Mouse (Mus musculus) lung, embryonic 15.5 days (tissue): ENCODE results near the gene Ten1. TPM values are rescaled to one million over a fixed set of nuclear protein-coding genes. Genes with fewer than 3 reads are reported as not detected.

Source experiments
- ATAC-seq: fragments of 200-750 bp; cut with Nextera tagmentation; 2 replicates; pipeline ENCODE4 v1.8.0; 2017; ENCODE audit warnings: moderate number of reproducible peaks, borderline replicate concordance; ENCODE audit not compliant: low FRiP score, low TSS enrichment; ENCODE audit errors: extremely low read depth
- H3K27ac ChIP-seq: fragments of 300-500 bp; sonication (generic); 2 replicates; pipeline ENCODE4 v1.5.1; 2015; ENCODE audit warnings: moderate library complexity, mild to moderate bottlenecking, inconsistent platforms
- H3K27me3 ChIP-seq: fragments of 300-500 bp; sonication (generic); 2 replicates; pipeline ENCODE4 v1.6.1; 2015; ENCODE audit warnings: inconsistent platforms
- H3K36me3 ChIP-seq: fragments of 300-500 bp; sonication (generic); 2 replicates; pipeline ENCODE4 v1.6.1; 2015; ENCODE audit warnings: inconsistent platforms
- H3K4me1 ChIP-seq: fragments of 300-500 bp; sonication (generic); 2 replicates; pipeline ENCODE4 v1.6.1; 2015; ENCODE audit warnings: inconsistent platforms
- H3K4me2 ChIP-seq: fragments of 300-500 bp; sonication (generic); 2 replicates; pipeline ENCODE4 v1.6.1; 2015; ENCODE audit warnings: inconsistent platforms, mild to moderate bottlenecking, moderate library complexity
- H3K4me3 ChIP-seq: fragments of 300-500 bp; sonication (generic); 2 replicates; pipeline ENCODE4 v1.5.1; 2015; ENCODE audit warnings: mild to moderate bottlenecking, inconsistent platforms
- H3K9ac ChIP-seq: fragments of 300-500 bp; sonication (generic); 2 replicates; pipeline ENCODE4 v1.6.1; 2015; ENCODE audit warnings: inconsistent platforms
- H3K9me3 ChIP-seq: fragments of 300-500 bp; sonication (generic); 2 replicates; pipeline ENCODE4 v1.6.1; 2016; ENCODE audit warnings: inconsistent platforms
- WGBS: fragments of 180-500 bp; shearing (Covaris S2); methylation state at CpG from one replicate; pipeline ENCODE4 v1.1.7; 2015; 5-methylcytosine and 5-hydroxymethylcytosine counted together
- polyA plus RNA-seq: library from polyadenylated mRNA; unstranded; fragments of >200 nt; fragmentation: Nextera tagmentation; extraction: Ambion mirVana; gene quantifications from 2 replicates; pipeline ENCODE4 v1.2.1, GENCODE M21; 2015

The Ten1 gene
- polyA plus RNA-seq, 1 experiment from 2014 or later: 77.5 TPM

DNA sequence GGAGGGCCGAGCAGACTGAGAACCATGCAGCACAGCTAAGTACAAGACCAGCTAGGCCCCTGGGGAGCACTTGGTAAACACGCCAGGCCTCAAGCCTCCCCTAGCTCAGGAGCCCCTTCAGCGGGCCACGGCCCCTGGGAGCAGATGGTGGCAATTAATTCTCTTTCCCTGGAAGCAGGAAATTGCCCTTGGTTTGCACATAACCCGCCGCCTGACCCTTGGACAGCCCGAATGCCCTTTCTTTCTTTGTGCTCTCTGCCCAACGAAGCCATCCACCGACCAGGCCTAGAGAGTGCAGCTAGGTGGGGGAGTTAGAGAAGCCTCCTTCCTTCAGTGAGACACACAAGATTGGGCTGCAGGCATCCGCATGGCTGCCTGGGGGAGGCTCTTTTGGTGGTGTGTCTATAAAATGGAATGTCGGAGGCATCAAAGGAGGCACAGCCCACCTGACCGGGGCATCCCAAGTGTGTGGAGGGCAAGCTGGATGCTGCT is 43.1 kb downstream of the Ten1 start:
- Histone ChIP-seq H3K36me3 (peaks cover 29% of the 10 kb centered on the region), H3K27ac (no peak overlapping the region), H3K4me2 (no peak overlapping the region), H3K4me3 (no peak overlapping the region), H3K9me3 (no peaks in the 10 kb centered on the region), H3K27me3 (peaks cover 20% of the 10 kb centered on the region; the same call in 1 of the 2 replicates), H3K9ac (no peak overlapping the region), H3K4me1 (peaks cover 6% of the 10 kb centered on the region; the same call in 1 of the 2 replicates)
- 58% methylated on average over 12 of the region's 12 CpGs for WGBS
- ATAC-seq: no peak

DNA sequence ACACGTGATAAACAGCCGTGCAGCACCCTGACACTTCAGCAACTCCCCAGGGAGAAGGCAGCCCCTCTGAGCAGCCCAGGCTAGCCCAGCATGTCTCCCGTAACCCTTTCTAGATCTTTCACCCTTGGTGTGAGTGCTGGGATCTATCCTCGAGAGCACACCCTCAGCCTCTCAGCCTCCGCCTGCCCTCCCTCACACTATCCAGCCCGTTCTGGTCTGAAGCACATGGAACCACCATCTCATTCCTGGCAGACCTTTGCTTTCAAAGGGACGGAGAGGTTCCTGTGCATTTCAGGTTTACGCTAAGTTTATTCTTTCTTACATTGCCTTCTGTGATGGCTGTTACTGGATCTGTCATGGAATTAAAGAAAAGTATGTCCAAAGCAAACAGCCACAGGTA is 45.9 kb downstream of the Ten1 start:
- WGBS: 79% methylated on average over 8 of the region's 8 CpGs
- no peak for ATAC-seq
- H3K4me2 ChIP-seq: no peak overlapping the region
- H3K9ac ChIP-seq: no peak overlapping the region
- H3K4me1 ChIP-seq: peaks cover 3% of the 10 kb centered on the region; the same call in 1 of the 2 replicates
- H3K4me3 ChIP-seq: no peak overlapping the region
- H3K36me3 ChIP-seq: peaks cover 57% of the 10 kb centered on the region
- no peaks in the 10 kb centered on the region for H3K9me3 ChIP-seq
- no peak overlapping the region for H3K27ac ChIP-seq
- no peaks in the 10 kb centered on the region for H3K27me3 ChIP-seq

DNA sequence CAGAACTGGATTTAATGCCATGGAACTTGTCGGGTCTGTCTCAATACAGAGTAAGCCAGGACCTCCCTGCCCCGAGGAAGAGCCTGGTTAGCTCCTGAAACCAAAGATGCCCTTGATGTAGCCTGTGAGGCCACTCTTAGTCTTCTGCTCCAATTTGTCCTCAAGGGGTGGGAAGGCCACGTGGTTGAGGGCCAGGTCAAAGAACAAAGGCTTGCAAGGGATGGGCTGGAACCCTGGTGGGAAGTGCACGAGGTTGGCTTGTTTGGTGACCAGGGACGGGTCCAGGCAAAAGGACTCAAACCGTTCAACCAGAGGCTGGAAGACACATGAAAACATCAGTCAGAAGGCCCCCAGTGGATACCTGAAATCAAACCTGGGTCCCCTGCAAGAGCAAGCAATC is 47.0 kb downstream of the Ten1 start:
- no peaks in the 10 kb centered on the region for H3K27me3 ChIP-seq
- H3K4me3 ChIP-seq: no peak overlapping the region
- no peak for ATAC-seq
- no peak overlapping the region for H3K27ac ChIP-seq
- H3K9ac ChIP-seq: no peak overlapping the region
- H3K4me2 ChIP-seq: no peak overlapping the region
- 76% methylated on average over 6 of the region's 6 CpGs for WGBS
- H3K4me1 ChIP-seq: no peaks in the 10 kb centered on the region
- no peaks in the 10 kb centered on the region for H3K9me3 ChIP-seq
- H3K36me3 ChIP-seq: peaks cover 67% of the 10 kb centered on the region

DNA sequence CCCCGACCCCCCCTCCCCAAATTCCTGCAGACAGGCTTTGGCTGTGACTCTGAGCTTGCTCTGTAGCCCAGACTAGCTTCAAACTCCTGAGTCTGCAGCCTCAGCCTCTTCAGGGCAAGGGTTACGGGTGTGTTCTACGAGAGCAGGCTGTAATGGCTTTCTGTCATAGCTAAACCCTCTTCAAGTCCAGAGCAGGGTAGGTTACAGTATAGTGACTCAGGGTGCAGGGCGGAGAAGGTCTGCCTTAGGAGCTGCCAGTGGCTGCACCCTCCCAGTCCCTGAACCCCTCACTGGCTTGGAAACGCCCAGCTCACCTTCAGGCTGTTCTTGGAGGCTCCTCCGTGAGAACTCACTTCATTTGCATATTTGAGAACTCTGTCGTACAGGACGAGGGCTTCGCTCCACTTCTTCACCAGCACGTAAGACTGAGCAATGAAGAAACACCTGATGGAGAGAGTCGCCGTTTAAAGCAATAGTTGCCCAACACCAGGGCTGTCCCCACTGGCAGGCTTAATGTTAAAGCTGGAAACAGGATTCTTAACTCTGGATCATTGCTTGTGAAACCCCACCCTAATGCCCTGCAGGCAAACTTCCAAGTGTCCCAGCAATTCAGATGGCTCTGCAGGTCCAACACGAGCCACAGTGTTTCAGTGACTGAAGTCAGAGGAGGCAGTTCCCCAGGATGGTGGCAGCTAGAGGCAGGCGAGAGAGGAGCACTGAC is 49.0 kb downstream of the Ten1 start:
- WGBS: 77% methylated on average over 14 of the region's 14 CpGs
- no peak overlapping the region for H3K4me3 ChIP-seq
- no peak overlapping the region for H3K4me2 ChIP-seq
- H3K27me3 ChIP-seq: no peaks in the 10 kb centered on the region
- no peak overlapping the region for H3K9ac ChIP-seq
- no peaks in the 10 kb centered on the region for H3K4me1 ChIP-seq
- peaks cover 88% of the 10 kb centered on the region for H3K36me3 ChIP-seq
- H3K27ac ChIP-seq: no peak overlapping the region
- no peaks in the 10 kb centered on the region for H3K9me3 ChIP-seq
- ATAC-seq: no peak

DNA sequence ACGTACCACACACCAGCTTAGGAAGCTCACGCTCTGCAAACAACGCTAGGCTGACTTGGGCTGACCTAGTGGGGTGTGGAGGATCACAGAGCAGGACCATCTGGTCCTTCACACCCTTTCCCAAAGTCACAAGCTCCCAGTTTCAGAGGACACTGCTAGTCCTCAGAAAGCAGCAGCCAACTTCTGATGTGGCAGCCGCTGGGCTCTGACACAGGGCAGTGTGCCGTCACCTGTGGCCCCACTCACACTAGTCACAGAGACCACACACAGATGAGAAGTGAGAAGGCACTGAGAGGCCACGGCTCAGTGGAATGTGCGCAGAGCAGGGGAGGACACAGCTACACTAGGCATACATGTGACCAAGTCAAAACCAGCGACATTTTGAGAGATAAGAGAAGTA is 52.2 kb downstream of the Ten1 start:
- Histone ChIP-seq H3K4me2 (no peak overlapping the region), H3K9ac (no peak overlapping the region), H3K4me1 (peaks cover 11% of the 10 kb centered on the region; the same call in 1 of the 2 replicates), H3K9me3 (no peaks in the 10 kb centered on the region), H3K27ac (no peak overlapping the region), H3K36me3 (peaks cover 93% of the 10 kb centered on the region), H3K4me3 (no peak overlapping the region), H3K27me3 (no peaks in the 10 kb centered on the region)
- no peak for ATAC-seq
- WGBS: 78% methylated on average over 8 of the region's 8 CpGs

DNA sequence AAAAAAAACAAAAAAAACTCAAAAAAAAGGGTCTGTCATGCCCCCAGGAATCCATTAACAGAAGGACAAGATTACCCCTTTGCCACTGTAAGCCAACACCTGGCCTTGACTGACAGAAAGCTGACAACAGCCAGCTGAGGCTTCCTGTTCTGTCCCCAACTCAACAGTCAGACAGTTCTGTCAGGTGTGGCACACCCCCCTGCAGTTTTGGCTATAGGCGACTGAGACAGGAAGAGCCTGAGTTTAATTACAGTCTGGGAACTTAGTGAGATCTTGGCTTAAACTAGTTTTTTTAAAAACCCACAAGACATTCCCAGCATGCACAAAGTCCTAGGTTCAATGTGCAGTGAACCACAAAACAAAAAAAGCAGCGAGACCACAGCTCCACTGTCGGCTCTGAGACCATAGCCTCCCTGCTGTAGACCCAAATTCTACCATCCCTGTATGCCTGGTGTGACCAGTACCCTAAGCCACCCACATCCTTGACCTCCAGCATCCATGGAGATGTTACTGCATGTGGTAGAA is 54.5 kb downstream of the Ten1 start:
- H3K27ac ChIP-seq: no peak overlapping the region
- no peak for ATAC-seq
- H3K4me2 ChIP-seq: no peak overlapping the region
- no peak overlapping the region for H3K4me3 ChIP-seq
- peaks cover 11% of the 10 kb centered on the region; the same call in 1 of the 2 replicates for H3K4me1 ChIP-seq
- H3K36me3 ChIP-seq: peaks cover 88% of the 10 kb centered on the region
- 87% methylated on average over 3 of the region's 3 CpGs for WGBS
- no peaks in the 10 kb centered on the region for H3K9me3 ChIP-seq
- no peaks in the 10 kb centered on the region for H3K27me3 ChIP-seq
- H3K9ac ChIP-seq: no peak overlapping the region

DNA sequence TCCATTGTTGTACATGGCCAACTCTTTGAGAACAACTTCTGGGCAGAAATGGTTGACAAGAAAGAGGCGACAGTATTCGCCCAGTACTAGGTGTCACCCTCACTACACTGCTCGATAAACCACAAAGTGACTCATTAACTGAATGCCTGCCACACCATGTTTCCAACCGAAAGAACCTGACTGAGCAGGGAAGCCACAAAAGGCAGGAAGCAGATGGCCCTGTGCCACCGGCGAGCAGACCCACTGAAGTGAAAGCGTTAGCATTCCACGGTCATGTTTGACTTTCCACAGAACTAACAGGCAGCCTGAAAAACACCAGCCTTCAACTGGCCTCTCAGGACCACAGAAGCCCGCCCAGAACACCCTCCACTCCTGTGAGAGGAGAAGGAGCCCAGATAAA is 56.0 kb downstream of the Ten1 start:
- Histone ChIP-seq H3K36me3 (peaks cover 85% of the 10 kb centered on the region), H3K4me1 (peaks cover 14% of the 10 kb centered on the region), H3K9me3 (no peaks in the 10 kb centered on the region), H3K27ac (peak overlapping the region; percentile 76), H3K27me3 (no peaks in the 10 kb centered on the region), H3K4me3 (no peak overlapping the region), H3K9ac (no peak overlapping the region), H3K4me2 (no peak overlapping the region)
- no peak for ATAC-seq
- WGBS: 61% methylated on average over 9 of the region's 9 CpGs

DNA sequence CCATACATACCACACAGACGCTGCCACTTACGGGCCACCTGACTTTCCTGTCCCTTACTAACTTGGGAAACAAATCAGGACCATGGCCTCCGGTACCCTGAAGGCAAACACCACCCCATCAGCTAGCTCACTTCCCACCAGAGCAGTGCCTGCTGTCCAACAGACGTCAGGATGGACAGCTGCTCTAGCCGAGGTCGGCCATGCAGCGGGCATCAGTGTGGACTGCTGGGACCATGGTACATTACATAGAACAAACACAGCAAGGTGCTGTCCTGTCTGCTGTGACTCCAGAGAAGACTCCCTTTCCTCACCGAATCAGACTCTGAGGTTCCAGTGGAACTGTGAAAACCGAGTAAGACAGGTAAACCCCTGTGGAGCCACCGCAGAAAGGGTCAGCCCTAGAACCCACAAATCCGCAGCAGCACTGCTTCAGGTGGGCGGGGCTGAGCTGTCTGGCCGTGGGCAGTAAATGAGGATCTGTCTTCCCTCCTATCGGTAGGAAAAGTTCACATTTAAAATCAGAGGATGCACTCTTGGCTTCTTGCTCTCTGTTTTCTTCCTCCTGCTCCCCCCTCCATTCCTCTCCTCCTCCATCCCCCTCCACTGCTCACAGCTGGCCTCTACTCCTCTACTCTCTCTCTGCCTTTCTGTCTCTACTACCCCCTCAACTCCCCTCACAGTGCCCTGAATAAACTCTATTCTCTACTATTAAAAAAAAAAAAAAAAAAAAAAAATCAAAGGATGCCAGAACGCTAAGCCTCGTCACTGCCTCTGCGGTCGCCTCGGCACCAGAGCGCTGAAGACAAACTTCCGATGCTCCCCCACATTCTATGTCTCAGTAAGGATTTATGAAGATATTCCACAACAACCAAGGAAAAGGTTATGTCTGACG is 56.7 kb downstream of the Ten1 start:
- Histone ChIP-seq H3K27ac (peak overlapping the region; percentile 76), H3K9ac (no peak overlapping the region), H3K27me3 (no peaks in the 10 kb centered on the region), H3K4me2 (no peak overlapping the region), H3K4me1 (peaks cover 16% of the 10 kb centered on the region), H3K4me3 (no peak overlapping the region), H3K9me3 (no peaks in the 10 kb centered on the region), H3K36me3 (peaks cover 84% of the 10 kb centered on the region)
- 76% methylated on average over 22 of the region's 22 CpGs for WGBS
- ATAC-seq: no peak

DNA sequence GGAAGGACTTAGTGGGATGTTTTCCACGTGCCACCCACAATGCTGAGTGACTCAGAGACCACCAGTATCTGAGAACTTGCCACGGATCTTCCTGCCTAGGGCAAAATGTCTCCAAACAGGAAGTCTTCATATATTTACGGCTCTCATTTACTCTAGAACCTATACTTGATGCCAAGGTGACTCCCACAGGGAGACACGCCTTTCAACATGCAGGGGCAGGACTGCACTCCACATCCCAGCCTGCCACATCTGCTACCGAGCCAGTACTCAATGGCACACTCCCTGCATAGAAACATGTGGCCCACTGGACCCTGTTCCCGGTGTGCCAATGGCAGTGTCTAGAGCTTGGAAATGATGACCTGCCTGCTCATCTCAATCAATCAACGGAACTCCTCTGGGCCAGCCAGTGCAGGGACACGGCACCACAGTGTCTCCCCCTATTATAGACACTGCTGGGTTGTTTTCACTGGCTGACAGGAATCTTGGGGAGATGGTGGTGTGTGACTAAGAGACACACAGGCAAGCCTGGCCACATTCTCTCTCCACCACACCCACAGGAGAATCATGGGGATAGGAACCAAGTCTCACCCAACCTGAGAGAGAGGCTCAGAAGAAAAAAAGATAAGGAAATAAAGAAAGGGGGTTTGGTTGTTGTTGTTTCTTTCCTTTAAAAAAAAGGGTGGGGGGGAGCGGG is 57.5 kb downstream of the Ten1 start:
- Histone ChIP-seq H3K9ac (no peak overlapping the region), H3K4me3 (no peak overlapping the region), H3K27me3 (no peaks in the 10 kb centered on the region), H3K27ac (no peak overlapping the region), H3K4me2 (no peak overlapping the region), H3K4me1 (peaks cover 16% of the 10 kb centered on the region), H3K36me3 (peaks cover 84% of the 10 kb centered on the region), H3K9me3 (no peaks in the 10 kb centered on the region)
- ATAC-seq: no peak
- 78% methylated on average over 9 of the region's 9 CpGs for WGBS

DNA sequence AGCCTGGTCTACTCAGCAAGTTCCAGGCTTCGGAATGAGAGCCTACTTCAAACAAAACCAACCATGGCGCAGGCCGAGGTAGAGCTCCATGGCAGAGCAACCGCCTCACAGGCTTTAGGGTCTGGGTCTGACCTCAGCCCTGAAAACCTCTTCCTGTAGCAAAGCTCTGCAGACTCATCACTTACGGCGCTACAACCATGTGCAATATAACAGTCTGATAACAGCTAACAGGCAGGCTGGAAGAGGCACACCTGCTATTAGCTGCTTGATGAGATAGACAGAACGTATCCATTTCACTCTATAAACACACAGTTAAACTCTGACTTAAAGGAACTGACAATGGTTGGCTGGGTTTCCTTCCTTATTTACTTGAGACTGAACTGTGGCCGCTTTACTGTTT is 60.8 kb downstream of the Ten1 start:
- WGBS: 84% methylated on average over 8 of the region's 8 CpGs

DNA sequence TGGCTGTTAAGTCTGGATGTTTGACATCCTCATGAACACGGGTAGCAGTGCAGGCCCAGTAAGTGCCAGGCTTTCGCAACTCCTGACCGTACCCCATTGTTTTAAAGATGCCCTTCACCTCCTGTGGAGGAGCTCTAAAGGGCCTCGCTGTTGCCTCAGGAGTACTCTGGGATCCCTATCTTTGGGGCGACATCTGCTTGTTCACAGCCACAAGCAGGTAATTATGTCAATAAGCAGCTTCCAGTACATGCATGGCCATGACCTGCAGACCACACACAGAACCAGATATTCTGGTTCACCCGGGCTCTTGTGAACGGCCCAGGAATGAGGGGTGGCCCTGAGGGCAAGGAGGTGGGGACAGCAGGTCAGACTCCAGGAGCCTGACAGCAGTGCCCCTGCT is 61.6 kb downstream of the Ten1 start:
- Histone ChIP-seq H3K9me3 (no peaks in the 10 kb centered on the region), H3K36me3 (peaks cover 84% of the 10 kb centered on the region), H3K27me3 (no peaks in the 10 kb centered on the region), H3K27ac (peak overlapping the region; percentile 53), H3K4me3 (no peak overlapping the region), H3K9ac (no peak overlapping the region), H3K4me2 (no peak overlapping the region), H3K4me1 (peaks cover 7% of the 10 kb centered on the region)
- 58% methylated on average over 7 of the region's 7 CpGs for WGBS
- peak; percentile 51; the same call in 1 of the 2 replicates for ATAC-seq

More for the DNA sequence above, 60.8 kb downstream of the Ten1 start:
- ATAC-seq: no peak
- Histone ChIP-seq H3K27ac (no peak overlapping the region), H3K9ac (no peak overlapping the region), H3K9me3 (no peaks in the 10 kb centered on the region), H3K36me3 (peaks cover 85% of the 10 kb centered on the region), H3K27me3 (no peaks in the 10 kb centered on the region), H3K4me2 (no peak overlapping the region), H3K4me3 (no peak overlapping the region), H3K4me1 (peaks cover 11% of the 10 kb centered on the region)
